Mouse (Mus musculus) ES-Bruce4 (cell line): ENCODE data around the gene Serpinb1a. TPM values are rescaled to one million over a fixed set of nuclear protein-coding genes. Genes with fewer than 3 reads are reported as not detected.
"Not testable (repeated sequence)": the region's sequence is repeated elsewhere in the genome, so short reads cannot be mapped to it uniquely, and the experiment has no call there.

Experiments
- H3K27ac ChIP-seq: 2 replicates; pipeline ENCODE4 v1.5.1; 2012; ENCODE audit warnings: low read length, inconsistent platforms; ENCODE audit not compliant: insufficient read depth
- H3K27me3 ChIP-seq: 2 replicates; pipeline ENCODE4 v1.6.1; 2012; ENCODE audit warnings: mild to moderate bottlenecking, low read length, inconsistent platforms; ENCODE audit not compliant: control insufficient read depth, poor library complexity, insufficient read depth, severe bottlenecking
- H3K36me3 ChIP-seq: 2 replicates; pipeline ENCODE4 v1.6.1; 2012; ENCODE audit warnings: inconsistent platforms, mild to moderate bottlenecking, low read length, moderate library complexity; ENCODE audit not compliant: control insufficient read depth, poor library complexity, insufficient read depth, severe bottlenecking
- H3K4me1 ChIP-seq: one replicate; pipeline ENCODE4 v1.8.1; 2011; ENCODE audit warnings: low read length; ENCODE audit not compliant: control insufficient read depth, insufficient read depth
- H3K4me3 ChIP-seq: 2 replicates; pipeline ENCODE4 v1.5.1; 2011; ENCODE audit warnings: low read depth, mild to moderate bottlenecking, low read length
- H3K9ac ChIP-seq: 2 replicates; pipeline ENCODE4 v1.6.1; 2012; ENCODE audit warnings: low read depth, mild to moderate bottlenecking, inconsistent platforms; ENCODE audit not compliant: poor library complexity, severe bottlenecking
- H3K9me3 ChIP-seq: replicated peaks from 2 replicates; pipeline ENCODE4 v1.6.1; 2012; ENCODE audit warnings: mild to moderate bottlenecking, low read length, inconsistent platforms; ENCODE audit not compliant: control insufficient read depth, poor library complexity, insufficient read depth, severe bottlenecking
- CTCF ChIP-seq: IDR thresholded peaks from one replicate; pipeline ENCODE4 v1.8.1; 2011; ENCODE audit warnings: low read depth, low read length
- EP300 ChIP-seq: IDR thresholded peaks from 2 replicates; pipeline ENCODE4 v1.6.1; 2011; ENCODE audit warnings: low read depth, low read length; ENCODE audit not compliant: insufficient read depth
- POLR2A ChIP-seq: IDR thresholded peaks from one replicate; pipeline ENCODE4 v1.8.1; 2011; ENCODE audit warnings: low read length; ENCODE audit not compliant: insufficient read depth
- polyA plus RNA-seq: library from polyadenylated mRNA; stranded (reverse); fragments of >200 nt; gene quantifications from 2 replicates; pipeline ENCODE4 v1.2.4, GENCODE M21; 2011; ENCODE audit warnings: low read depth; ENCODE audit not compliant: missing spikeins, insufficient read depth, insufficient read length

Serpinb1a gene
- polyA plus RNA-seq, 1 experiment = 2.1 TPM

DNA sequence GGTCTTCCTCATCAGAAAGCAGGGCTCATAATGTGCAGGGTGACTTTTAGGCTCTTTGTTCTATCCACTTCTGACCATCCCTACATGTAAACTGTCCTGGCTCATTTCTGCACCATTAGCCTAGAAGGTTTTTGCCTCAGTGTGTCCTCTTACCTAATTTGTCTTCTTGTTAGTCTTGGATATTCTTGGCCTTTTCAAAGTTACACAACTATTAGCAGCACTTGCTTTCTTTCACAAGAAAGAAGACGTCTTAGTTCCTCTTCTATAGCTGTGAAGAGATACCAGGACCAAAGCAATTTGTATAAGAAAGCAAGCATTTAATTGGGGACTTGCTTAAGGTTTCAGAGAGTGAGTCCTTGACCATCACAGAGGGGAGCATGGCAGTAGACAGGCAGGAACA, 22.9 kb upstream of the Serpinb1a start:
- no peak overlapping the region for H3K4me3 ChIP-seq
- no peaks in the 10 kb centered on the region for H3K36me3 ChIP-seq
- no peak for TF ChIP-seq EP300
- no peak for TF ChIP-seq POLR2A
- TF ChIP-seq CTCF = no peak
- H3K27ac ChIP-seq = no peak overlapping the region
- H3K4me1 ChIP-seq = no peaks in the 10 kb centered on the region
- no peak overlapping the region for H3K9ac ChIP-seq
- H3K27me3 ChIP-seq = no peaks in the 10 kb centered on the region
- no peaks in the 10 kb centered on the region; the same call in 1 of the 2 replicates for H3K9me3 ChIP-seq

DNA sequence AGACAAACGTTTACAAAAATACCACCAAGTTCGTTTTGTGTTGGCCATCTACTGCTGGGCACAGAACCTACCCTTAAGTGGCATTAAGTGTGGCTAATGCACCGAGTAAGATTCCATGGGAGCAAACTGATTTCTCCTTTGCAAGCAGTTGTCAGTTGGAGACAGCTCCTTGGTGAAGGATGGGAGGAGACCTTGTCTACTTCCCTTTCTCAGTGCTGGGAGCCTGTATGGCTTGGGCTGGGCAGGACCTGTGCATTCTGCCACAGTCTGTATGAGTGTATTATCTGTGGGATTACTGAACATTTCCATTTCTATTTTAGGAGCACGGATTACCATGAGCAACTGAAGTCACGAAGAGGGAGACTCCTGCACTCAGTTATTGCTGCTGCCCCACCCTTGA, 17.9 kb upstream of the Serpinb1a start:
- no peak for TF ChIP-seq POLR2A
- no peak for TF ChIP-seq CTCF
- TF ChIP-seq EP300 = no peak
- no peaks in the 10 kb centered on the region for H3K9me3 ChIP-seq
- no peak overlapping the region for H3K27ac ChIP-seq
- H3K27me3 ChIP-seq = no peaks in the 10 kb centered on the region
- no peaks in the 10 kb centered on the region for H3K36me3 ChIP-seq
- H3K4me3 ChIP-seq = no peak overlapping the region
- H3K9ac ChIP-seq = no peak overlapping the region
- no peaks in the 10 kb centered on the region for H3K4me1 ChIP-seq

- not testable (repeated sequence) for H3K4me3 ChIP-seq, H3K36me3 ChIP-seq, H3K9me3 ChIP-seq, H3K27me3 ChIP-seq, H3K27ac ChIP-seq, H3K9ac ChIP-seq, H3K4me1 ChIP-seq
These were observed 17.2 kb upstream of the Serpinb1a start for GRCm38 (mm10) chr13:32868233-32868632.

DNA sequence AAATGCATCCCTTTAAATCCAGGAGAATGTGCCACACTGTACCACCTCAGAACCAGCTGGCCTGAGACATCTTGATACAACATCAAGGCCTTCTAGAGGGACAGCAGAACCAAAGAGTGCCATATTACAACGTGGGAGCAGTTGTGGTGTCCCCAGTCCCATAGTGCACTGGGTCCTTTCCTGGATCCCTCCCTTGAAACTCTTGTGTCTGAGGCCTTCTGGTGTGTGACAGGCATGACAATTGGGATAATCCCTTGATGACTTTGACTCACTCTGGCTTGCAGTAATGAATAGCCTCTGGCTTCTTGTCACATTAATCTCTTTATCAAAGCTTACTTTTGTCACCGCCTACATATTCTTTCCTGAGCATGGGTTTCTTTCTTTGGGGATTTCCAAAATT, 16.0 kb upstream of the Serpinb1a start:
- Histone ChIP-seq H3K27me3 (no peaks in the 10 kb centered on the region), H3K4me1 (no peaks in the 10 kb centered on the region), H3K4me3 (no peak overlapping the region), H3K36me3 (no peaks in the 10 kb centered on the region), H3K27ac (no peak overlapping the region), H3K9ac (no peak overlapping the region), H3K9me3 (no peaks in the 10 kb centered on the region)
- no peak for TF ChIP-seq EP300
- no peak for TF ChIP-seq CTCF
- TF ChIP-seq POLR2A = no peak

DNA sequence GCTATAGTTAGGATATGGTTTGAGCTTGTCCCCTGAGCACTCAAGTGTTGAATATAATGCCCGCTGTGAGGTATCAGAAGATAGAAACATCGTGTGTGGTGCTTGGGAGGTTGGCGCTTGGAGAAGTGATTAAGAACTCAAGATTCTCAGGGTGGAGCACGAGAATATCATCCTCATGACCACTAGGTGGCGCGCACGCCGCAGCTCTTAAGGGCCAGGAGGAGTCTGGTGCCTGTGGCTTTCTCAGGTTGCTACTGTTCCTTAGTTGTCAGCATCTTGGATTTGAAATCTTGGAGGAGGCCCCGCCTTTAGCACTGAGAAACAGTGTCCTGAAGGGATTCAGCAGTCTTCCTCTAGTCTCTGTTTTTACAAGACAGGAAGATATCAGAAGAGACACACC, 15.5 kb upstream of the Serpinb1a start:
- H3K9ac ChIP-seq = no peak overlapping the region
- H3K27me3 ChIP-seq = no peaks in the 10 kb centered on the region
- no peak overlapping the region for H3K4me3 ChIP-seq
- no peaks in the 10 kb centered on the region for H3K9me3 ChIP-seq
- no peaks in the 10 kb centered on the region for H3K36me3 ChIP-seq
- no peaks in the 10 kb centered on the region for H3K4me1 ChIP-seq
- no peak overlapping the region for H3K27ac ChIP-seq
- TF ChIP-seq CTCF (peak; percentile 91), EP300 (no peak), POLR2A (no peak)

DNA sequence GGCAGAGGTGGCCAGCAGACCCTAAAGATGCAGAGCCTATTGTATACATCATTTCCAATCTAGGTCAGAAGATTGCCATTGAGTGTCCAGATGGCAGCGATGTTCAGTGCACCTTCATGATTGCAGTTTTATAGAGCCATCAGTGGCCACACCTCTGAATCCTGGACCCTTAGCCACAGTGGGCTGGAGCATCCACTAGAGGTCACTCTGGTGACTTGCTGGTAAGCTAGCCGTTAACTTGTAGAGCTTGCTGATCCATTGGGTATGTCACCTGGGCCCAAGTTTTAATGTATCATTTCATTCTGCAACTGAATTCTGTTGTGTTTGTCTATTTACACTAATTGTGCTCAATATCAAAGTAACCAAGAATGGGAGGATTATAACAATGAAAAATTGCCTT, 14.6 kb upstream of the Serpinb1a start:
- TF ChIP-seq CTCF (peak; percentile 33), POLR2A (no peak), EP300 (no peak)
- Histone ChIP-seq H3K4me3 (no peak overlapping the region), H3K9me3 (no peaks in the 10 kb centered on the region), H3K9ac (no peak overlapping the region), H3K27ac (no peak overlapping the region), H3K36me3 (no peaks in the 10 kb centered on the region), H3K4me1 (no peaks in the 10 kb centered on the region), H3K27me3 (no peaks in the 10 kb centered on the region)

DNA sequence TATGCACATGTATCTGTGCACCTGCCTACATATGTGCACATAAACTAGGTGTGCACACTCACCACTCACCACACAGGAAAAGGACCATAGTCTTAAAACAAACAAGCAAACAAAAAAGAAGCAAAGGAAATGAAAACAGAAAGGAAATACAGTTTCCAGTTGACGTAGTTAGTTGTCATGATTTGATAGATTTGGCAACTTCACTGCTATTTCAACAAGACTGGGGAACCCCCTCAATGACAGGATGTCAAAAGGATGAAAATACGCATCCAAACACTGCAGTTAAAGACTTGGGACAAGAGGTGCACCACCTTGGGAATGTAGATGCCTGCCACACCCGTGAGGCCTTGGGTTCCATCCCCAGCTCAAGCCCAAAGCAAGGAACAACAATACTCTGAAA, 13.5 kb upstream of the Serpinb1a start:
- not testable (repeated sequence) for H3K36me3 ChIP-seq, H3K9ac ChIP-seq, H3K9me3 ChIP-seq, H3K27me3 ChIP-seq, H3K27ac ChIP-seq, H3K4me3 ChIP-seq, H3K4me1 ChIP-seq
